ENCODE assay signal across 9 mouse cellular contexts in the genomic region with DNA sequence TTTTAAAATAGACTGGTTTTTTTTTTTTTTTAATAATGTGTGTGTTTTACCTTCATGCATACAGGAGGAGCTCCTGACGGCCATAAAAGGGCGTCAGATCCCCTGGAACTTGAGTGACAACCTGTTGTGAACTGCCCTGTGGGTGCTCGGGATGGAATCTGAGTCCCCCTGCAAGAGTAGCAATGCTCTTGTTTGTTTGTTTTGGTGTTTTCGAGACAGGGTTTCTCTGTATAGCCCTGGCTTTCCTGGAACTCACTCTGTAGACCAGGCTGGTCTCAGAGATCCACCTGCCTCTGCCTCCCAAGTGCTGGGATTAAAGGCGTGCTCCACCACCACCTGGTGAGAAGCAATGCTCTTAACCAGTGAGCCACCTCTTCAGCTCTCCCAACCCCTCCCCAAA. TPM values are rescaled to one million over a fixed set of nuclear protein-coding genes. Genes with fewer than 3 reads are reported as not detected.
DNase-seq lines count a peak whose midpoint lies in the region; ATAC-seq lines count a peak whose summit lies in the region.
"Had no signal": no experiment of that assay in that cellular context is flagged by ENCODE, and none has a peak within 500 bp of the region (broad histone marks: within the 10 kb centered on the region; RNA-seq: fewer than 3 reads in every experiment).

No protein-coding gene starts in this region.

- H3K9ac ChIP-seq in heart, embryonic 14.5 days (ENCODE audit: low read length): peak overlapping the region; percentile 57
- H3K9ac ChIP-seq in hindbrain, embryonic 15.5 days: peak overlapping the region; percentile 65
- H3K9ac ChIP-seq in midbrain, embryonic 14.5 days (replicated peaks; ENCODE audit: low read length): peak overlapping the region; percentile 60; the same call in 1 of the 2 replicates

- H3K27ac ChIP-seq in heart, embryonic 14.5 days (replicated peaks in 1 of 2; ENCODE audit: control insufficient read depth in 1 of 2, insufficient read depth in 1 of 2, low read depth in 2 of 2, low read length in 2 of 2): no peak overlapping the region
- H3K27ac ChIP-seq in embryonic facial prominence, embryonic 10.5 days (replicated peaks): no peak overlapping the region
- peak overlapping the region; percentile 89 for H3K27ac ChIP-seq in hindbrain, embryonic 15.5 days (replicated peaks)
- no peak overlapping the region for H3K27ac ChIP-seq in midbrain, embryonic 14.5 days (replicated peaks; ENCODE audit: low read depth, low read length)

- 56% methylated on average over 5 of the region's 5 CpGs for WGBS in heart, embryonic 14.5 days
- WGBS in embryonic facial prominence, embryonic 10.5 days: 72% methylated on average over 5 of the region's 5 CpGs
- 70% methylated on average over 5 of the region's 5 CpGs for WGBS in hindbrain, embryonic 15.5 days
- WGBS in midbrain, embryonic 14.5 days: 79% methylated on average over 5 of the region's 5 CpGs

- peak overlapping the region; percentile 73 for H3K4me2 ChIP-seq in heart, embryonic 14.5 days (ENCODE audit: low read length)
- H3K4me2 ChIP-seq in hindbrain, embryonic 15.5 days: peak overlapping the region; percentile 60
- H3K4me2 ChIP-seq in midbrain, embryonic 14.5 days (ENCODE audit: low read length): peak overlapping the region; percentile 71

- peaks cover 4% of the 10 kb centered on the region; the same call in 1 of the 2 replicates for H3K27me3 ChIP-seq in heart, embryonic 14.5 days (ENCODE audit: control insufficient read depth, insufficient read depth, low read length)
- peaks cover 38% of the 10 kb centered on the region for H3K27me3 ChIP-seq in embryonic facial prominence, embryonic 10.5 days (replicated peaks; ENCODE audit: low read depth, poor library complexity, severe bottlenecking)
- no peaks in the 10 kb centered on the region for H3K27me3 ChIP-seq in hindbrain, embryonic 15.5 days
- H3K27me3 ChIP-seq in midbrain, embryonic 14.5 days (ENCODE audit: control insufficient read depth, insufficient read depth, low read length): peaks cover 6% of the 10 kb centered on the region; the same call in 1 of the 2 replicates

- no peaks in the 10 kb centered on the region for H3K9me3 ChIP-seq in heart, embryonic 14.5 days (ENCODE audit: control insufficient read depth, low read length)
- no peaks in the 10 kb centered on the region for H3K9me3 ChIP-seq in embryonic facial prominence, embryonic 10.5 days
- H3K9me3 ChIP-seq in hindbrain, embryonic 15.5 days: no peaks in the 10 kb centered on the region
- H3K9me3 ChIP-seq in midbrain, embryonic 14.5 days (ENCODE audit: control insufficient read depth, low read length): no peaks in the 10 kb centered on the region

- peaks cover 7 to 11% of the 10 kb centered on the region in 2 experiments; a peak in 2 of 4 replicates for H3K4me1 ChIP-seq in heart, embryonic 14.5 days (ENCODE audit: control insufficient read depth in 2 of 2, insufficient read depth in 2 of 2, low read length in 2 of 2)
- H3K4me1 ChIP-seq in embryonic facial prominence, embryonic 10.5 days: peaks cover 31% of the 10 kb centered on the region
- peaks cover 34% of the 10 kb centered on the region for H3K4me1 ChIP-seq in hindbrain, embryonic 15.5 days (replicated peaks)
- peaks cover 21% of the 10 kb centered on the region for H3K4me1 ChIP-seq in midbrain, embryonic 14.5 days (ENCODE audit: control insufficient read depth, insufficient read depth, low read length)

- H3K4me3 ChIP-seq in heart, embryonic 14.5 days (ENCODE audit: control insufficient read depth in 1 of 2, insufficient read depth in 1 of 2, low read depth in 1 of 2, low read length in 2 of 2): peak overlapping the region; percentile 34 to 78; a peak in 3 of 4 replicates
- H3K4me3 ChIP-seq in embryonic facial prominence, embryonic 10.5 days: peak overlapping the region; percentile 58
- peak overlapping the region; percentile 44 for H3K4me3 ChIP-seq in hindbrain, embryonic 15.5 days
- H3K4me3 ChIP-seq in midbrain, embryonic 14.5 days (replicated peaks; ENCODE audit: low read depth, low read length): peak overlapping the region; percentile 45; the same call in 1 of the 2 replicates

- H3K36me3 ChIP-seq in heart, embryonic 14.5 days (ENCODE audit: control insufficient read depth, insufficient read depth, low read length): peaks cover 14% of the 10 kb centered on the region
- H3K36me3 ChIP-seq in embryonic facial prominence, embryonic 10.5 days (replicated peaks): peaks cover 5% of the 10 kb centered on the region
- H3K36me3 ChIP-seq in hindbrain, embryonic 15.5 days: no peaks in the 10 kb centered on the region
- 0 out of 2 replicates have a peak, but pooled peaks cover 5% of the 10 kb centered on the region for H3K36me3 ChIP-seq in midbrain, embryonic 14.5 days (ENCODE audit: control insufficient read depth, insufficient read depth, low read length)

- ATAC-seq in heart, embryonic 14.5 days (ENCODE audit: insufficient number of reproducible peaks, insufficient read depth, low FRiP score, low read depth): no peak
- no peak for ATAC-seq in hindbrain, embryonic 15.5 days (ENCODE audit: low FRiP score, low read depth)
- no peak for ATAC-seq in midbrain, embryonic 14.5 days (ENCODE audit: low FRiP score, low TSS enrichment)

- no peak for DNase-seq in heart, postnatal 4 days
- DNase-seq in embryonic facial prominence, embryonic 10.5 days (ENCODE audit: low spot score): no peak
- no peak for DNase-seq in midbrain, embryonic 14.5 days
- DNase-seq in frontal cortex, postnatal 36 days (ENCODE audit: low spot score in 2 of 2): no peak
- DNase-seq in gastrocnemius, postnatal 4 days (ENCODE audit: low spot score in 2 of 2): no peak
- no peak for DNase-seq in cerebellum, postnatal 14 days

RNA-seq across cellular contexts. Expression of gene Sirt4, which starts 0.5 kb away (rescaled TPM):
- polyA plus RNA-seq in heart, embryonic 14.5 days (2014; fragmentation: Nextera tagmentation; extraction: Ambion mirVana): 19.2 and 22.5 TPM in 2 replicates
- total RNA-seq in heart, postnatal 4 days (2021): 10 to 100 TPM; 10.5 to 12.7 TPM
- 14.5 and 16.0 TPM in 2 replicates for polyA plus RNA-seq in embryonic facial prominence, embryonic 10.5 days (2016; fragmentation: Nextera tagmentation; extraction: Ambion mirVana)
- 27.3 and 32.2 TPM in 2 replicates for polyA plus RNA-seq in hindbrain, embryonic 15.5 days (2015; fragmentation: Nextera tagmentation; extraction: Ambion mirVana)
- 23.8 and 25.9 TPM in 2 replicates for polyA plus RNA-seq in midbrain, embryonic 14.5 days (2014; fragmentation: Nextera tagmentation; extraction: Ambion mirVana)
- 10 to 100 TPM; 13.4 to 16.8 TPM for total RNA-seq in gastrocnemius, postnatal 4 days (2021)

RNA-seq across cellular contexts. Expression of gene Pla2g1b, which starts 18.9 kb away (rescaled TPM):
- not detected in 2 replicates for polyA plus RNA-seq in heart, embryonic 14.5 days (2014; fragmentation: Nextera tagmentation; extraction: Ambion mirVana)
- total RNA-seq in heart, postnatal 4 days (2021): not detected
- polyA plus RNA-seq in embryonic facial prominence, embryonic 10.5 days (2016; fragmentation: Nextera tagmentation; extraction: Ambion mirVana): not detected in 2 replicates
- 0.54 TPM in 1 of 2 replicates, not detected in the other for polyA plus RNA-seq in hindbrain, embryonic 15.5 days (2015; fragmentation: Nextera tagmentation; extraction: Ambion mirVana)
- not detected in 2 replicates for polyA plus RNA-seq in midbrain, embryonic 14.5 days (2014; fragmentation: Nextera tagmentation; extraction: Ambion mirVana)
- total RNA-seq in gastrocnemius, postnatal 4 days (2021): not detected
- total RNA-seq: left cerebral cortex, postnatal 36 days had no signal

RNA-seq across cellular contexts. Expression of gene Pxn, which starts 21.5 kb away (rescaled TPM):
- polyA plus RNA-seq in heart, embryonic 14.5 days (2014; fragmentation: Nextera tagmentation; extraction: Ambion mirVana): 14.4 and 19.1 TPM in 2 replicates
- total RNA-seq in heart, postnatal 4 days (2021): 10 to 100 TPM; 62.9 to 66.0 TPM
- 50.3 and 50.6 TPM in 2 replicates for polyA plus RNA-seq in embryonic facial prominence, embryonic 10.5 days (2016; fragmentation: Nextera tagmentation; extraction: Ambion mirVana)
- 22.0 and 24.3 TPM in 2 replicates for polyA plus RNA-seq in hindbrain, embryonic 15.5 days (2015; fragmentation: Nextera tagmentation; extraction: Ambion mirVana)
- polyA plus RNA-seq in midbrain, embryonic 14.5 days (2014; fragmentation: Nextera tagmentation; extraction: Ambion mirVana): 10.9 and 11.3 TPM in 2 replicates
- 100 to 1,000 TPM; 170 to 175 TPM for total RNA-seq in gastrocnemius, postnatal 4 days (2021)

RNA-seq across cellular contexts. Expression of gene Msi1, which starts 55.6 kb away (rescaled TPM):
- polyA plus RNA-seq in heart, embryonic 14.5 days (2014; fragmentation: Nextera tagmentation; extraction: Ambion mirVana): 2.7 and 3.3 TPM in 2 replicates
- total RNA-seq in heart, postnatal 4 days (2021): 1 to 10 TPM; 6.2 to 7.7 TPM
- polyA plus RNA-seq in embryonic facial prominence, embryonic 10.5 days (2016; fragmentation: Nextera tagmentation; extraction: Ambion mirVana): 86.3 and 111 TPM in 2 replicates
- 59.9 and 60.3 TPM in 2 replicates for polyA plus RNA-seq in hindbrain, embryonic 15.5 days (2015; fragmentation: Nextera tagmentation; extraction: Ambion mirVana)
- 71.6 and 101 TPM in 2 replicates for polyA plus RNA-seq in midbrain, embryonic 14.5 days (2014; fragmentation: Nextera tagmentation; extraction: Ambion mirVana)
- 1 to 10 TPM; 6.2 to 6.5 TPM for total RNA-seq in gastrocnemius, postnatal 4 days (2021)
